8 mouse cellular contexts compared by ENCODE assay signal in the genomic region with DNA sequence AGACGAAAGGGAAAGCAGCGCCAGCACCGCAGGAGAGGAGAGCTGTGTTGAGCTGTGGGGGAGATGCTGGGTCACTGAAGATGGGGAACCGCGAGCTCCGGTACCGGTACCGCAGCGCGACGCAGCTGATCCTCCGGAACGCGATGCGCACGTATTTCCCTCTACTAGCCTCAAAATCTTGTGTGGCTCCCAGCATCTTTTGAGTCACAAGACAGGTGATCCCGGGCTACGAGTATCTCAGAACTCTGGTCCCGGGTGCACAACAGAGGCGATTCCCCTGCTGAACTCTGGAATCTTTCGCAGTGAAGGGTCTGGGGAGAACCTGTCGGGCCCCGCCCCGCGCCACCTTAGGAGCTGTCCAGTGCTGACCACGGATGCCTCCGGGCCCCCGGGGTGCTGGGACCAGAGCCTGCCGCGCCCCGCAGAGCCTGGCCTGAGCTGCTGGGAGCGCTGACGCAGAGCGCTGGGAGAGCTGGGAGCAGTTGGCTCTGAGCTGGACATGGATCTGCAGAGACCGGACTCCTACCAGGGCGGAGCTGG. TPM values are rescaled to one million over a fixed set of nuclear protein-coding genes. Genes with fewer than 3 reads are reported as not detected.
A peak's percentile ranks its signal among the peaks of the same experiment; 100 is the strongest.
DNase-seq lines count a peak whose midpoint lies in the region; ATAC-seq and TF ChIP-seq lines count a peak whose summit lies in the region.

A gene (plus strand): TSS at position 70 of the 540 bp plus-strand sequence.

- peak within 1 kb of the TSS; percentile 43 for H3K4me3 ChIP-seq in left cerebral cortex, adult 2 months
- H3K4me3 ChIP-seq in bone marrow, adult 2 months (replicated peaks; ENCODE audit: control insufficient read depth, low read depth, low read length): no peak within 1 kb of the TSS
- peak within 1 kb of the TSS; percentile 30 for H3K4me3 ChIP-seq in forebrain, embryonic 12.5 days (replicated peaks)
- no peak within 1 kb of the TSS for H3K4me3 ChIP-seq in limb, embryonic 11.5 days (ENCODE audit: low read depth, low read length)
- peak within 1 kb of the TSS; percentile 21 for H3K4me3 ChIP-seq in neural tube, embryonic 14.5 days (ENCODE audit: low read depth, low read length)

- no peak for TF ChIP-seq POLR2A in bone marrow, adult 2 months (IDR thresholded peaks at IDR 0.05; ENCODE audit: borderline replicate concordance, control insufficient read depth, low read depth, low read length)

- intact Hi-C loops in left cerebral cortex, adult 2 months (cut with DNase I): no loop called here
- intact Hi-C loops in left cerebral cortex, postnatal 14 days (cut with DNase I): no loop called here

- H3K9me3 ChIP-seq in forebrain, embryonic 12.5 days: peaks cover 5% of the 10 kb centered on the region; the same call in 1 of the 2 replicates
- H3K9me3 ChIP-seq in limb, embryonic 11.5 days (ENCODE audit: control insufficient read depth, low read length): no peaks in the 10 kb centered on the region; the same call in 1 of the 2 replicates
- no peaks in the 10 kb centered on the region for H3K9me3 ChIP-seq in neural tube, embryonic 14.5 days (ENCODE audit: control insufficient read depth, low read length)

- peaks cover 32% of the 10 kb centered on the region for H3K27me3 ChIP-seq in forebrain, embryonic 12.5 days
- H3K27me3 ChIP-seq in limb, embryonic 11.5 days (ENCODE audit: control insufficient read depth, insufficient read depth, low read length): peaks cover 16% of the 10 kb centered on the region
- peaks cover 10% of the 10 kb centered on the region for H3K27me3 ChIP-seq in neural tube, embryonic 14.5 days (ENCODE audit: control insufficient read depth, insufficient read depth, low read length)

- H3K36me3 ChIP-seq in forebrain, embryonic 12.5 days (replicated peaks): no peaks in the 10 kb centered on the region
- no peaks in the 10 kb centered on the region for H3K36me3 ChIP-seq in limb, embryonic 11.5 days (ENCODE audit: control insufficient read depth, insufficient read depth, low read length)
- H3K36me3 ChIP-seq in neural tube, embryonic 14.5 days (ENCODE audit: control insufficient read depth, insufficient read depth, low read length): no peaks in the 10 kb centered on the region

- no peak for ATAC-seq in forebrain, embryonic 12.5 days (ENCODE audit: low FRiP score)
- ATAC-seq in limb, embryonic 11.5 days (ENCODE audit: insufficient number of reproducible peaks, low FRiP score, low TSS enrichment, low read depth): no peak
- ATAC-seq in neural tube, embryonic 14.5 days (ENCODE audit: low read depth): no peak

- no peaks in the 10 kb centered on the region; the same call in 1 of the 2 replicates for H3K4me1 ChIP-seq in bone marrow, adult 2 months (ENCODE audit: control insufficient read depth, insufficient read depth, low read length)
- peaks cover 12% of the 10 kb centered on the region for H3K4me1 ChIP-seq in forebrain, embryonic 12.5 days
- H3K4me1 ChIP-seq in limb, embryonic 11.5 days (ENCODE audit: control insufficient read depth, insufficient read depth, low read length): 0 out of 2 replicates have a peak, but pooled peaks cover 2% of the 10 kb centered on the region
- peaks cover 3% of the 10 kb centered on the region; the same call in 1 of the 2 replicates for H3K4me1 ChIP-seq in neural tube, embryonic 14.5 days (ENCODE audit: control insufficient read depth, insufficient read depth, low read length)

- no peak for TF ChIP-seq CTCF in left cerebral cortex, adult 2 months (IDR thresholded peaks at IDR 0.05)
- no peak for TF ChIP-seq CTCF in bone marrow, adult 2 months (IDR thresholded peaks at IDR 0.05; ENCODE audit: control insufficient read depth, insufficient read depth, low read length)

- DNase-seq in left cerebral cortex, adult 2 months (ENCODE audit: extremely low spot score in 1 of 2, low spot score in 2 of 2): no peak
- no peak for DNase-seq in left cerebral cortex, postnatal 14 days (ENCODE audit: low spot score in 2 of 2)
- peak; percentile 72 for DNase-seq in limb, embryonic 11.5 days (ENCODE audit: low spot score)
- no peak for DNase-seq in layer of hippocampus, postnatal 36 days
- no peak for DNase-seq in layer of hippocampus, postnatal 25 days (ENCODE audit: extremely low spot score in 1 of 2, low spot score in 1 of 2)

- peak within 1 kb of the TSS; percentile 55 for H3K4me2 ChIP-seq in forebrain, embryonic 12.5 days
- H3K4me2 ChIP-seq in limb, embryonic 11.5 days (ENCODE audit: low read depth, severe bottlenecking): peak within 1 kb of the TSS; percentile 30; the same call in 1 of the 2 replicates
- peak within 1 kb of the TSS; percentile 40 for H3K4me2 ChIP-seq in neural tube, embryonic 14.5 days (ENCODE audit: low read depth, low read length)

- H3K27ac ChIP-seq in left cerebral cortex, adult 2 months: no peak within 1 kb of the TSS
- H3K27ac ChIP-seq in bone marrow, adult 2 months (ENCODE audit: control insufficient read depth, insufficient read depth, low read depth, low read length, poor library complexity): no peak within 1 kb of the TSS
- no peak within 1 kb of the TSS for H3K27ac ChIP-seq in forebrain, embryonic 12.5 days
- no peak within 1 kb of the TSS for H3K27ac ChIP-seq in limb, embryonic 11.5 days (replicated peaks; ENCODE audit: low read depth, low read length)
- no peak within 1 kb of the TSS for H3K27ac ChIP-seq in neural tube, embryonic 14.5 days (ENCODE audit: low read depth, low read length)

- WGBS in bone marrow, adult 2 months: 5% methylated on average over 36 of the region's 36 CpGs
- WGBS in forebrain, embryonic 12.5 days: 1% methylated on average over 36 of the region's 36 CpGs
- WGBS in limb, embryonic 11.5 days: 2% methylated on average over 36 of the region's 36 CpGs
- 3% methylated on average over 36 of the region's 36 CpGs for WGBS in neural tube, embryonic 14.5 days

- no peak within 1 kb of the TSS for H3K9ac ChIP-seq in forebrain, embryonic 12.5 days
- H3K9ac ChIP-seq in limb, embryonic 11.5 days (ENCODE audit: low read length): no peak within 1 kb of the TSS
- H3K9ac ChIP-seq in neural tube, embryonic 14.5 days (replicated peaks; ENCODE audit: low read depth, low read length): no peak within 1 kb of the TSS

RNA-seq across cellular contexts. Expression of the gene that starts here (rescaled TPM):
- 1 to 10 TPM; 1.8 to 2.4 TPM for total RNA-seq in left cerebral cortex, adult 2 months (2021)
- total RNA-seq in left cerebral cortex, postnatal 14 days (2021): under 1 TPM; 0.47 to 0.48 TPM
- 5.3 and 11.6 TPM in 2 replicates for polyA plus RNA-seq in bone marrow, adult 2 months (2011; ENCODE audit: insufficient read depth, insufficient read length, low replicate concordance, missing spikeins)
- 0.80 and 1.2 TPM in 2 replicates for polyA plus RNA-seq in forebrain, embryonic 12.5 days (2016; fragmentation: Nextera tagmentation; extraction: Ambion mirVana)
- polyA plus RNA-seq in limb, embryonic 11.5 days (2014; fragmentation: Nextera tagmentation; extraction: Ambion mirVana): 1.1 and 1.2 TPM in 2 replicates
- polyA plus RNA-seq in neural tube, embryonic 14.5 days (2014; fragmentation: Nextera tagmentation; extraction: Ambion mirVana): 0.25 and 0.94 TPM in 2 replicates
- total RNA-seq in layer of hippocampus, postnatal 36 days (2021): 1 to 10 TPM; 2.3 to 2.7 TPM
- 1 to 10 TPM; 1.8 to 2.0 TPM for total RNA-seq in layer of hippocampus, postnatal 25 days (2021)

Comparison
In these comparisons a context has a peak if more than half of its experiments do, and no peak if none do; other contexts are left out.
1. H3K4me3 ChIP-seq: peak in left cerebral cortex, adult 2 months (single experiment), forebrain, embryonic 12.5 days (single experiment) and neural tube, embryonic 14.5 days (single experiment); none in bone marrow, adult 2 months (single experiment) and limb, embryonic 11.5 days (single experiment).
2. Peak in every context shown above with its lines, with median percentiles within 50 percentile points of each other: H3K4me2 ChIP-seq.